Mouse (Mus musculus) right cerebral cortex, adult 2 months (tissue): ENCODE data around the gene Notch2.

Source experiments
- DNase-seq, 2 experiments: peaks; one replicate each; pipeline ENCODE4 v3.0.0; 2021 to 2022; ENCODE audit warnings: low spot score in 2 of 2

Notch2 gene

DNA sequence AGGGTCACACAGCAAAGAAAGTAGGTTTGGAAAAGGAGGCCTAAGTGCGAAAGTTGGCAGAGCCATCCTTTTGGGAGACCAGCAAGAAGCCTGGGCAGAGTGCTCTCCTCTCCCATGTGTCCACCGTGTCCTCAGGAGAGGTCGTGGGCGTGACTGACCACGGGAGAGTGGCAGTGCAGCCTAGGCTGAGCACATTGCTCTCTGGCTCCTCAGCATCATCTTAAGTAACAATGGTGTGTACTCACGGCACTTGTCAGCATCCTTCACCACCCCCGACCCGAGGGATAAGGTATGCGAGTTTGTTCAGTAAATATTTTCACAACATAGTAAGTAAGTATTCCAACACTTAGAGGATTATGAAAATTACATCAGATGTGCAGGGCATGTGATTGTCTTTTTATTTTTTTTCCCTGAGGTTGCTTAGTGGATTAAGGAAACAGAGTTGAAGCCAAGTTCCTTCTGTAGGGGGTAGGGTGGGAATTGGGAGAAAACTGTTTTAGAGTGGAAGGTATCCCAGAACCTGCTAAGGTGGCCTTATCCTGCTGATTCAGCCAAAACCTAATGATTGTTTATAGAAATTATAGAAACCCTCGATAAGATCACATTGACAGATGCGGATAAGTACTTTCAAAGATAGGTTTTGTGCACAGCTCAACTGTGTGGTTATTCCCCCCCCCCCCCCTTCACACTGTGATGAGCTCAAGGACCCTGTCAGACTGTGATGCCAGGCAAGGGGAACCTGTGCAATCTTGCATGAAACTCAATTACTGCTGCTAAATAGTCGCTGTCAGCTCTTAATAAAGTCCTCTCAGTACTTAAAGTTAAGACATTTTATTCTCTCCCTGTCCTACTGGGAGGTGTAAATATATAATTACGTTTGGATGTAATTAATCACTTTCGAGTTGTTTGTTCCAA, 37.4 kb downstream of the Notch2 start:
- DNase-seq, result no peak

DNA sequence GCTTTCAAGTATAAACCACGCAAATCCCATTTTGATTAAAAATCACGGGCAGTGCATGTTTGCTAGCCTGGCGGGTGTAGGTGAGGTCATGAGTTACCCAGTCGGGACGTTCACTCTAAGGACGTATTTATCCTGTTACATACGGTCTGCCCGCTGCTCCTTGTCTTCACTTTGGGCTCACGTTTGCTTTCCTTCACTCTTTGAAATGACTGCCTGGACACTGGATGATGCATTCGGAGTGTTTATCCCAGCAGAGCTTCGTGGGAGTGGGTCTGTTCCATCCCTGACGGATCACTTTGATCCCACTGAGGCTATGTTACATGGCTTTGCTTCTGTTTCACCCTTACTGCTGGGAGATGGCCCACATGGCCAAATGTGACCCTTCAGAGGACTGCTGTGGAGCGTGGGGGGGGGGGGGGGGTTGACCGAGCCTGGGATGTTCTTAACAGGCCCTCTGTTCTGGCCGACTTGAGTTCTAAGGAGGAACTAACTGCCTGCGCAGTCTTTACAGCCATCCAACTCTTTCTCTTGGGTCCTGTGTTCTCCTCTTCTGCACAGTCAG, 38.2 kb downstream of the Notch2 start:
- no peak for DNase-seq

DNA sequence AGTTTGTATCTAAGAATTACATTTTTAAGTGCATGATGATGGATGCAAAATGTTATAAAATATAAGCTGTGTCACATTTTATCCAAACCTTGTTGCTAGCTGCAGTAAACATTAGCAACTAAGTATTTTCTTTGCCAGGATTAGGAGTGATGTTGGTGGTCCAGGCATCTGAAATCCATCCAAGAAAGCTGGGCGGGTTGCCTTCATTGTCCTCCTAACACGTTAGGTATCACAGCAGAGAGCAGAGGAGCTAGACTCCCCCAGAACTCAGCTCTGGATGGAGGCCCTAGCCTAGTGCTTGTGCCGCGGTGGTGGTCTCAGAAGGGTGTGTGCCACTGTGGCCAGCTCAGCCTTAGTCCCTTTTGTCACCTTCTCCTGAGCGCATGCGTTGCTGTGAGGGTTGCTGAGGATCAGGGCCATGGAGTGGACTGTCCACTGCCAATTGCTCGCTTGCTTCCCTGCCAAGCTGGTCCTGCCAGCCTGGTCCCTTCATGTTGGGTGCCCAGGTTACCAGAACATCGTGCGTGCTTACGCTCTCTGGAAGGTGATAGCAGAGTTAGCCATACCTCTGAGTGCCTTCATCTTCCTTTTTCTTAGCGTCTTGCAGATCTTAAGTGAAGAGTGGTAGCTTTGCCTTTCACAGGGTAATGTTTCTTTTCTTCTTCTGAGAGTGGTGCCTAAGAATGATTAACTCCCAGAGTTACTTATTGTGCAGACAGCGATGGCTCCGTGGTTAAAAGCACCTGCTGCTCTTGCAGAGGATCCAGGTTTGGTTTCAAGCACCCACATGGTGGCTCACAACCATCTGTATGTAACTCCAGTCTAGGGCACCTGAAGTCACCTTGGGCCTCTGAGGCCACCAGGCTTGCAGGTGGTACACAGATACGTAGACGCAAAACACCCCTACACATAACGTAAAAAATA, 39.4 kb downstream of the Notch2 start:
- no peak for DNase-seq

DNA sequence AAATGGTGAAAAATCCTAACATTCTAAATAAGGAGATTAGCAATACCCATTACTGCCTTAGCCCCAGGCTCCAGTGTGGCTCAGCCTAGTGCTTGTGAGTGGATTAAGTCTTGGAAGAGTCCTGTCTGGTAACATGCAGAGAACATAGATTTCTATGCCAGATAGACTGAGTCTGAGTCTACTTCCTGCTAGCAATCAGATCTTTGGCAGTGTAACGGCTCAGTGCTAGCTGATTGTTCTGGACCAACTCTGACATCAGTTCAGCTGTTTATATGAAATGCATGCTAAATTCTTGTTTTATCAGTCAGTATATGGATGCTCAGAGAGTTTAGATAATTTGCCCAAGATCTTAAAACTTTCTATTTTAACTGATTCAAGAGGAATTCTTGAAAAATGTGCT, 40.5 kb downstream of the Notch2 start:
- DNase-seq, result no peak

DNA sequence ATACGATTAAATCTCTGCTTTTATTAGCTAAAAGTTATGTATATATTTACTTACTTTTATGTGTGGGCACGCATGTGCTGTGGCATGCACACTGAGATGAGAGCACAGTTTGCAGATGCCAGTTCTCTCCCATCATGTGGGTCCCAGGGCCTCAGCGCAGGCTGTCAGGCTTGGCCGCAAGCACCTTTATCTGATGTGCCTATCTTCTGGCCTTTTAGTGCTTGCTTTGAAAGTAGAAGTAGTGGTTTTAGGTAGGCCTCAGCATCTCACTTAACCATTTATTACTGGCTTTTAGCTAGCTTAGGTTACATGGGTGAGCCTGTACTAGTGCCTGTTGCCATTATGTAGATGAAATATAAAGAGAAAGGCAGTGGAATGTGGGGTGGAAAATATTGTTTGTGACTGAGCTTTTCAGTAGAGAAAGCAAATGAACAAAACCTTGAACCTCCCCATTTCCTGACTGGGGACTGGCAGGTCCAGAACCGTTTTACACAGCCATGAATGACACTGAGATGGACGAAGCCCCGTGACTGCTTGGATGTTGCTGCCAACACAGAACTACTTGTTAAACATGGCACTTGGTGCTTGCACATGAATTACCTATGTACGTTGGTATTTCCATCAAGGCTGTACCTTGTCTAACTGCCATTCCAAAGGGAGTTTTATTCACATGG, 41.1 kb downstream of the Notch2 start:
- no peak for DNase-seq

DNA sequence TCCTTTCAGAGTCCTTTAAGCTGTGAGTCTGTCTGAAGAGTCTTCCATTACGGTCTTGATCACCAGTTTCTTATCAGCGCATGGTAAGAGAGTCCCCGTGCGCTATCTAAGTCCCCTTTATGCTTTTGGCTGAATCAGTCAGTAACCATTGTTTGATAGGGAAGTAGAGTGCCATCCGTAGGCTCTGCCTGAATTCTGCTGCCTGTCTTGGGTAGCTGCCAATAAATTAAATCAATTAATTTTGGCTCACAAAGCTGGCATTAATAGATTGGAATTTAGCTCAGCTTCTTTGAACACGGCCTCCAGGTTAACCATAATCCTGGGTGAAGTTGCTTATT, 41.6 kb downstream of the Notch2 start:
- no peak for DNase-seq

DNA sequence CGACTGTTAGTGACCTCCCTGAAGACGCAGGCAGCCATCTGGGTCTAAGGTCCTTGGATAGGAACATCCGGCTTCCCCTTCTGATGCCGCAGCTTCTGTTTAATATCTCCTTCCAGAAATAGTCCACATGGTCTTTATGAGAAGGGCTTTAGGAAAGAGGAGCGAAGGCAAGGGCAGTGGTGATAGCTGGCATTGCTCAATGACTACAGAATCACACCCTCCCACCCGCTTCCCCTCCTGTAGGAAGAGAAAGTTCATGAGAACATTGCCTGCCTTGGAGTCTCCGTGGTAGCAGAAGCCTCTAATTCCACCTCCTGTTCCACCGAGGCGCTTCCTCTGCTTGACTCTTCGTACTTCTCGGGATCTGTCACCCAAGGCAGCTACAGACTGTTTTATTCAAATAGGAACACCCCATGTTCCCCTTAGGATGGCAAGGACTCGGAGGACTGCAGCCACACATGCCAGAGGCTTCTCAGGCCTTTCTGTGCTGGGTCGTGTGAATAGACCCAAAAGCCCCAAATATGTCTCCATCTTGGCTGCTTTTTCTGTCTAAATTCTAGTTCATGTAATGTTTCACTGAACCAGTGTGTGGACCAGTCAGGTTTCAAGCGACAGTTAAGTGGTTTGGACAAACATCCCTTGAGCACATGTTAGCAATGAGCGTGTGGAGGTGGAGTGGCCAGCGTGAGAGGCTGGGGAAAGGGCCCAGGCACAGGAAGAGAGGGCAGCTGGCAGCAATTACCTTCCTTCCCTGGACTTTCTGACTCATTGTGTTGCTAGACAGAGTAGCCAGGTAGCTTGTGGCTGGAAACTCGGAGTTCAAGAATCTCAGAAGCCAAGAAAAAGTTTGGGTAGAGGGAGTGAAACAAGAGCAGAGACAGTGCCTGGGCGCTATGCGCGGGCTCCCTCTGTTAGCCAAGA, 42.7 kb downstream of the Notch2 start:
- DNase-seq, result no peak

DNA sequence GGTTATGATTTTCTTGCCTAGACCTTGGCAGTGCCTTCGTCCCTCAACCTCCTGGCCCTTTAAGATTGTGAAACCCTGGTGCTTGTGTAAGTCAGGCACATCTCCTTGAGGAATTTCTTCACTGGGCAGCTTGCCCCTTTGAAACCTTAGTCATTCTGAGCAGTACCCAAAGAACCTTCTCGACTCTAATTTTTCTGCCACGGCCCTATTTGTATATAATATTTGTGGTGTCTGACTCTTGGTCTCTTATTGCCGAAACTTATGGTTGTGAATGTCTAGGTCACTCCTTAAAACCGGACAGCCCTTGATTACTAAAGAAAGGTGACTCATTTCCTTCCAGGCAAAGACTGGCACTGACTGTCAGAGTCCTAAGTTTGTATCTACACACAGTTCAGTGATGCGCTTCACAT, 43.6 kb downstream of the Notch2 start:
- no peak for DNase-seq

DNA sequence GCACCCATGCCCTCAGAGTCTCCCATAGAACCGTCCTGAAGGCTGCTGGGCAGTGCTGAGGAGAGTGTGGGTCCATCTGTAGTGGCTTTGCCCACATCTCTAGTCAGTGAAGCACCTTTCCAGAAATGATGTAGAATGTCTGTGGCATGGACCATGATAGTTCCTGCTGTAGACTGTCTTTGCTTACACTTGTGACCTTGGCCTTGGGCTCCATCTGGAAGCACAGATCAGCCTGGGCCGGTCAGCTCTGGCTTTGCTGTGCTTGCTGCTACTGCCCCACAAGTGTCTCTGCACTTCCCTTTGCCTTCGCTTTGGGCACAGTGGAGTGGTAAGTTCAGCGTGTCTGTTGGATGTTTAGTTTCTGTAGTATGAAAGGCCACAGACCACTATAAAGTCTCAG, 45.7 kb downstream of the Notch2 start:
- DNase-seq, result no peak

DNA sequence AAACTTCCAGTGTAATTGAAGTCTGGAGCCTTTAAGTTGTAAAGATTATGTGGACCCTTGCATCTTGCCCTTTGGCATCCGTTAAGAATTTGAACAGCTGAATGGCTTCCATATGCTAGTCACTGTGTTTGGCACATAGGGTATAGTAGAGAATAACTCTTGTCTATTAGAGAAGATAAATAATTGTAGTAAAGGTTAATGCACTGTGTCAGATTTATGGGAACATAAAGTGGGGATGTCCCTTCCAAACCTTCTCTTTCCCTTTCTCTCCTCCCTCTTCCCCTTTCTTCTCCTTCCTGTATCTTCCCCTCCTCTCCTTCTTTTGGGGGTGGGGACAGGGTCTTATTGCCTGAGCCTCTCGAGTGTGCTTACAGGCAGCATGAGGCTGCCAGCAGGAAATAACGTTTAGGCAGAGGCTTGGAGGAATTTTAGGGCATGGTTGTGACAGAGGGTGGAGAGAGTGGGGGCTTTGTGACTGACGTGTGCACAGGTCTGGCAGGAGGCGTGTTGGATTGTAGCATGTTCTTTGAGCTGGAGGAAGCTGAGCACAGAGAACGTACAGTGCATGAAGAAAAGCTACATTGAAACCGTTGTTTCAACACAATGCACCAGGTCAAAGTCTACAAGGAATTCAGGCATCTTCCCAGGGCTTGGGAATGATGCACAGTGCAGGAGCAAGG, 47.8 kb downstream of the Notch2 start:
- no peak for DNase-seq

DNA sequence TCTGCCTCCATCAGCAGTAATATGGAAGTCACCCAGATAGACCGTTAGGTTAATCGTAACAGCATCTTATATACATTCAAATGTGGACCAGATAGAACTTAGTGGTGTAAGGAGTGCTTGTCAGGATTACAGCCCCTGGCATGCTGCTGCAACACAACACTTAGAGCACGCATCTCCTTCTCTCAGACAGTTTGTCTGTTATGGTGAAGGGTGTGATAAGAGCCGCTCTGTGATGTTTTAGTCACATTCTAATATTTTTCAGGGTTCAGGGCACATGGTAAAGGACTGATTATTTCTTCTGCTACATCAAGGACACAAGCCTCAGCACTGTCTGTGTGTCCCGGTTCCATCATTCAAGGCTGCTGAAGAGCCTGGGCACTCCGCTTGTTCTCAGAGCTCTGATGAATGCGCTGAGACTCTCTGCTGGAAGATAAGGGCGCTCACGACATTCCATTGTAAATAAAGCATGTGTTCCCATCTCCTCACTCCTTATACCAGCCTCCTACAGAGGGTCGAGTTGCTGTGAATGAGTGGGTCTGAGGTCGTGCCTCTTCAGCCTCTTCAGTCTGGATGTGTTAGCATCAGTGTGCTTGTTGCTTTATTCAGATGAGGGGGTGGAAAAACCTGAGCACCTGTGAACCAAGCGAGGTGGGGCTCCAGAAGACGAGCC, 48.5 kb downstream of the Notch2 start:
- DNase-seq, result no peak

DNA sequence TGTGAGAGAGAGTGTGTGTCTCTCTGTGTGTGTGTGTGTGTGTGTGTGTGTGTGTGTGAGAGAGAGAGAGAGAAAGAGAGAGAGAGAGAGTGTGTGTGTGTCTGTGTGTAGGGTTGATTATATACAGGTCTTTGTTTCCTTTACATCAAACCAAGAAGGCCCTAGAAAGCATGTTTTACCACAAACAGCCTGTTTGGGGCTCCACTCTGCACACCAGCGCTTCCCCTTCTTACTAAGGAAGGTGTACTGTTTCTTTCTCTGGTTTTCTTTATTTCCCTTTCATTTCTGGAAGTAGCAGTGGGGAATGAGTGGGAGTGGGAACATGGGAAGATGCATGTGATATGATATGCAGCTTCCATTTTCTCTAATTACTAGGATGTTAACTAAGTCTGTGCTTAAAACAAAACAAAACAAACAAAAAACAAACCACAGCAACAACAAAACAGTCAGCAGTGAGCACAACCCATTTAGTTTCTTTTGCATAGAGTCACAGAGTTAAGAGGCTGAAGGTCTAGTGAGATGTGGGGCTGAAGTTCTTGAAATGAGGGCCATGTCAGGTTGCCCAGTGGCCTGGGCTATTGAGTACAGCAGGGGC, 49.4 kb downstream of the Notch2 start:
- no peak for DNase-seq

DNA sequence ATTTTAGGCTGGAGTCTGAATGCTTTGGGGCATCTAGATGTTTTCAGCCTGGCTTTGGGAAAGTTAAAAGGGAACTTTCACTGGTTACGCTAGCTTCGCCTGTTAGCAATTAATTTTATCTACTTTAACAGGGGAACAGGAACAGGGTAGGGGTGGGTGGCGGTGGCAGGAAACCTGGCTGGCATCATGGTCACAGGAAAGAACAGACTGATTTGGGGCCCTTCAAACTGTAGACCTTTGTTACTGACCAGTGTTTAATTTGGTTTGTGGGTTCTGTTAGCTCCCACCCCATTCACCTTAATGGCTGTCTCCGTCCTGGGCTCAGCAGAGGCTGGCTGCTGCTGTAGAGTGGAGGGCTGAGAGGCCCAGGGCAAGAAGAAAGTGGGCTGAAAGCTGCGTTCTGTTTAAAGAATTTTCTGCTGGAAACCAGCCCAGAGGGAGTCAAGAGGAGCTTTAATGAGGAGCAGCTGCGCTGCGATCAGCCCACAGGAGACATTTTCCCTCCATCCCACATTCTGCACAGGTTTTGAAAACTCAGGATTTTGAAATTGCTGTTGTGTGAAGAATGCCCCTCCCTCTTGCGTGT, 50.0 kb downstream of the Notch2 start:
- peak; percentile 47 to 49 for DNase-seq

DNA sequence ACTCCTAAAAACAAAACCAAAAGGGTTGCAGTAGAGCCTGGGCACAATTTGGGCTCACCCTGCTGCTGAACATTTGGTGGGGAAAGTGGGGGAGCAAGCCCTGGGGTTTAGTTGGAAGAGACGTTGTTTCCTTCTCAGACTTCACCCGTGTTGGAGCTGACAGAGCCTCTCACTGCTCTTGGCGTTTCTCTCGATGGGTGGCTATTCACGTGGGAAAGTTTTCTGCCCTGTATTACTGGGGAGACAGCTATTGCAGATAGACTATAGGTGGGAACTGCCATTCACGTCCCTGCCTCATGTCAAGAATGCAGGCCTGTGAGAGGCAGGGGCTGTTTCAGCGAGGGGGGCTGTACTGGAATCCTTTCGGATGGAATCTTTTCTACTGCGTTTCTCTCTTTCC, 50.5 kb downstream of the Notch2 start:
- peak in 1 of 2 experiments; percentile 26 for DNase-seq

DNA sequence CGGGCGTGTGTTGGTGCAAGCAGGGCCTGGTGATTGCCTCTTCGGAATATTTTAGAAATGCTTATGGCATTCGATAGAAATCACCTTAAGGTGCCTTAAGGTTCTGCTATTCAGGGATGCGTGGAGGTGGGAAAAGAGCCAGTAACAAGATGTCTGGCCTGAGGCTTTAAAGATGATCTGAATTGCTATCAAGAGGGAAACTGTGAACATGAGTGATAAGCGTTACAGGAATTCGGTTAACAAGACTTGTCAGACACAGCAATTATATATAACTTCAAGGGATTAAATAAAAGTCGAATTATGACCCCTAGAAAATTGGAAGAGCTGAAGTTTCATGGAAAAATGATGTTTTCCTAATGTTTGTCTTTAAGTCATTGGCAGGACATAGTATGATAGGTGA, 51.7 kb downstream of the Notch2 start:
- no peak for DNase-seq

DNA sequence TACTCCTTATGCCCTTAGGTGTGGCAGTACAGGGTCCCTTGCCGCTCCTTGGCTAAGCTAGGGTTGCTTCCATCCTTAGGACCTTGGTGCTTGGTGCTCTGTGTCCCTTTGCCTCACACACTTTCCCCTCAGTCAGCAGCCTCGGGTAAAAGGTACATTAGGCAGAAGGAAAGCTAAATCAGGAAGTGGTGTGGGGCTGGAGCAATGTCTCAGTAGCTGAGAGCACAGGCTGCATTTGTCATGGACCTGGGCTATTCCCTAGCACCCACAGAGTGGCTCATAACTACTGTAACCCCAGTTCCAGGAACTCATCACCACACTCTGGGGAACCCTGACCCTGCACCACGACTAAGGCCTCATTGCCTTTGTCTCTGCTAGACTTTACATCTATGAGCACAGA, 53.1 kb downstream of the Notch2 start:
- no peak for DNase-seq

DNA sequence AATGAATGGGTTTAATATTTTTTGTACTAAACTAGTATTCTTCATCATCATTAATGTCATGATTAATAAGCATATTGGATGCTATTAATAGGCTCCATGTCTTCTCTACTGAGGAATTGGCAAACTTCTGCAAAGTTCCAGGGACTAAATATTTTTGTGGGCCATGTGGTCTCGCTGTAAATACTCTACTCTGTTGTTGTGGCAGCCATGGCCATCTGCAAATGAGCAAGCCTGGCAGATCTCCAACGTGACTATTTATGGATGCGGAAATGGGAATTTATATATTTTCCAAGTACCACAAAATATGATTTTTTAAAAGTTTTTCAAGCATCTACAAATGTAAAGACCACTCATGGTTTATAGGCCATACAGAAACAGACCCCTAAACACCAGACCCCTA, 54.1 kb downstream of the Notch2 start:
- DNase-seq, result peak; percentile 42 to 52

DNA sequence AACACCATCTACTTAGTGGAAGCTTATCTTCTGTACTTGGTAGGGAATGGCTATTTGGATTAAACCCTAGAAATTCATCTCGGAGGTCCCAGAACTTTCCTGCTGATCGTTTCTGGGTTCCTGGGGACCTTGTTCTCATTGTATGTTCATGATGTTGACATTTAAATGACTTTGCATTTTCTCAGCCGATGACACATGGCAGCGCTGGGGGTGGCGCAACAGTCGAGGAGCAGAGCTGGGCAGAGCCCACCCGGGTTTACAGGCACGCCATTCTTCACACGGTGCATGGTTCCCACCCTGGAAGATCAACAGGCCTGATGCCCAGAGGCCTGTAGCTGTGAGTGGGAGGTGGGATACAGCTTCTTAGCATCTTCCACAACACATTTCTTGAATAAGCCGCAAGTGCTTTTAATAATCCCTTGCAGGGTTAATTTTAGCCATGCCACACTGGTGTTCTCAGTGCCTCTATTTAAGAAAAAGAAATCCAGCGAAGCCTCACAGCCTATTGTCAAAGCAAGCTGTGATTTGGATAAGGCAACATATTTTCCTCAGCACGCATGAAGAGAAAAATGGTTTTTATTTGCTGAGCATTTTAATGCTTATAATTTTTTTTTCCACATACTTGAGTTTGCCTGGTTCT, 54.6 kb downstream of the Notch2 start:
- peak; percentile 26 to 30 for DNase-seq
